Mouse (Mus musculus) liver, postnatal 0 days (tissue): Measurements from ENCODE around the gene Dennd6b.

Experiments used
- CTCF ChIP-seq: sonication (generic); IDR thresholded peaks from 2 replicates; pipeline ENCODE4 v1.5.1; 2016; ENCODE audit warnings: antibody characterized with exemption, low read depth
- EP300 ChIP-seq: IDR thresholded peaks from 2 replicates; pipeline ENCODE4 v1.6.1; 2016; ENCODE audit warnings: antibody characterized with exemption, low read depth, mild to moderate bottlenecking

GRCm38 (mm10) chr15:89138046-89138405 is 58.3 kb downstream of the Dennd6b start:
- TF ChIP-seq CTCF (no peak), EP300 (no peak)
